Mouse (Mus musculus) bone marrow, adult 2 months (tissue): ENCODE measurements around the gene Gm9918. TPM values are rescaled to one million over a fixed set of nuclear protein-coding genes. Genes with fewer than 3 reads are reported as not detected.

Experiments
- H3K27ac ChIP-seq: fragments of 200-500 bp; 2 replicates; pipeline ENCODE4 v1.5.1; 2012; ENCODE audit warnings: low read depth, mild to moderate bottlenecking, control low read depth, inconsistent platforms, low read length; ENCODE audit not compliant: control insufficient read depth, poor library complexity, insufficient read depth
- H3K4me1 ChIP-seq: fragments of 200-500 bp; 2 replicates; pipeline ENCODE4 v1.6.1; 2011; ENCODE audit warnings: low read length; ENCODE audit not compliant: control insufficient read depth, insufficient read depth
- H3K4me3 ChIP-seq: fragments of 200-500 bp; replicated peaks from 2 replicates; pipeline ENCODE3; 2011; ENCODE audit warnings: mild to moderate bottlenecking, low read depth, low read length, control low read depth; ENCODE audit not compliant: control insufficient read depth
- CTCF ChIP-seq: fragments of 200-500 bp; IDR thresholded peaks from 2 replicates; pipeline ENCODE4 v1.5.1; 2011; ENCODE audit warnings: low read length, control low read depth; ENCODE audit not compliant: control insufficient read depth, insufficient read depth
- POLR2A ChIP-seq: fragments of 200-500 bp; IDR thresholded peaks from 2 replicates; pipeline ENCODE4 v1.6.1; 2011; ENCODE audit warnings: low read depth, mild to moderate bottlenecking, control low read depth, low read length, borderline replicate concordance; ENCODE audit not compliant: control insufficient read depth
- WGBS: fragments of 180-500 bp; shearing (Covaris S2); methylation state at CpG from one replicate; pipeline ENCODE4 v1.1.7; 2018; 5-methylcytosine and 5-hydroxymethylcytosine counted together
- polyA plus RNA-seq: library from polyadenylated mRNA; stranded (reverse); fragments of >200 nt; gene quantifications from 2 replicates; pipeline ENCODE4 v1.2.4, GENCODE M21; 2011; ENCODE audit warnings: low replicate concordance; ENCODE audit not compliant: missing spikeins, insufficient read depth, insufficient read length

Gene Gm9918
- polyA plus RNA-seq, 1 experiment: not detected

GRCm38 (mm10) chr15:102248131-102248811 is 22.1 kb upstream of the Gm9918 start:
- H3K4me3 ChIP-seq: peak overlapping the region; percentile 35
- H3K27ac ChIP-seq: peak overlapping the region; percentile 91; the same call in 1 of the 2 replicates
- 12% methylated on average over 8 of the region's 8 CpGs for WGBS
- no peak for TF ChIP-seq CTCF
- TF ChIP-seq POLR2A: no peak
- H3K4me1 ChIP-seq: peaks cover 1% of the 10 kb centered on the region; the same call in 1 of the 2 replicates

- H3K4me1 ChIP-seq: peaks cover 1% of the 10 kb centered on the region; the same call in 1 of the 2 replicates
- no peak overlapping the region for H3K27ac ChIP-seq
- no peak for TF ChIP-seq CTCF
- TF ChIP-seq POLR2A: no peak
- 35% methylated on average over 3 of the region's 3 CpGs for WGBS
- H3K4me3 ChIP-seq: no peak overlapping the region
Observed at GRCm38 (mm10) chr15:102248812-102249191, 21.6 kb upstream of the Gm9918 start.

GRCm38 (mm10) chr15:102249251-102249691 is 21.1 kb upstream of the Gm9918 start:
- no peak overlapping the region for H3K4me3 ChIP-seq
- TF ChIP-seq POLR2A (no peak), CTCF (no peak)
- no peak overlapping the region for H3K27ac ChIP-seq
- no peaks in the 10 kb centered on the region; the same call in 1 of the 2 replicates for H3K4me1 ChIP-seq
- 12% methylated on average over 13 of the region's 13 CpGs for WGBS

GRCm38 (mm10) chr15:102249967-102250366 is 20.4 kb upstream of the Gm9918 start:
- WGBS: 80% methylated on average over 9 of the region's 9 CpGs
- TF ChIP-seq POLR2A: no peak
- TF ChIP-seq CTCF: no peak
- H3K4me1 ChIP-seq: no peaks in the 10 kb centered on the region; the same call in 1 of the 2 replicates
- H3K4me3 ChIP-seq: no peak overlapping the region
- no peak overlapping the region for H3K27ac ChIP-seq

GRCm38 (mm10) chr15:102250521-102250920 is 19.8 kb upstream of the Gm9918 start:
- Histone ChIP-seq H3K4me3 (no peak overlapping the region), H3K4me1 (no peaks in the 10 kb centered on the region), H3K27ac (no peak overlapping the region)
- 80% methylated on average over 5 of the region's 5 CpGs for WGBS
- TF ChIP-seq CTCF: no peak
- TF ChIP-seq POLR2A: no peak

GRCm38 (mm10) chr15:102255547-102256255 is 14.7 kb upstream of the Gm9918 start:
- TF ChIP-seq POLR2A: no peak
- TF ChIP-seq CTCF: no peak
- WGBS: 69% methylated on average over 14 of the region's 14 CpGs
- H3K4me1 ChIP-seq: no peaks in the 10 kb centered on the region

GRCm38 (mm10) chr15:102256431-102257201 is 13.7 kb upstream of the Gm9918 start:
- no peaks in the 10 kb centered on the region for H3K4me1 ChIP-seq
- no peak overlapping the region for H3K4me3 ChIP-seq
- no peak for TF ChIP-seq CTCF
- no peak overlapping the region for H3K27ac ChIP-seq
- 28% methylated on average over 22 of the region's 22 CpGs for WGBS

More at GRCm38 (mm10) chr15:102255547-102256255, 14.7 kb upstream of the Gm9918 start:
- Histone ChIP-seq H3K4me3 (no peak overlapping the region), H3K27ac (no peak overlapping the region)
